Mouse (Mus musculus) heart, adult 2 months (tissue): ENCODE measurements around the gene Cadm2. TPM values are rescaled to one million over a fixed set of nuclear protein-coding genes. Genes with fewer than 3 reads are reported as not detected.

Experiments
- DNase-seq, 2 experiments: peaks; one replicate each; pipeline ENCODE4 v3.0.0; 2021
- H3K27ac ChIP-seq: fragments of 200-600 bp; 2 replicates; pipeline ENCODE4 v1.8.1; 2022
- H3K27me3 ChIP-seq: fragments of 200-500 bp; 2 replicates; pipeline ENCODE4 v1.6.1; 2012; ENCODE audit warnings: mild to moderate bottlenecking, low read length, inconsistent platforms, mixed read lengths; ENCODE audit not compliant: control insufficient read depth, insufficient read depth
- H3K36me3 ChIP-seq: fragments of 200-500 bp; 2 replicates; pipeline ENCODE4 v1.6.1; 2012; ENCODE audit warnings: low read length, inconsistent platforms; ENCODE audit not compliant: control insufficient read depth, insufficient read depth
- H3K4me1 ChIP-seq: fragments of 200-500 bp; 2 replicates; pipeline ENCODE4 v1.6.1; 2011; ENCODE audit warnings: low read length; ENCODE audit not compliant: control insufficient read depth, insufficient read depth
- H3K4me3 ChIP-seq: fragments of 200-600 bp; 2 replicates; pipeline ENCODE4 v1.8.1; 2022
- H3K79me2 ChIP-seq: fragments of 200-500 bp; replicated peaks from 2 replicates; pipeline ENCODE4 v1.6.1; 2012; ENCODE audit warnings: mild to moderate bottlenecking, inconsistent platforms, low read length, moderate library complexity, mixed read lengths; ENCODE audit not compliant: control insufficient read depth, insufficient read depth
- H3K9ac ChIP-seq: fragments of 200-500 bp; 2 replicates; pipeline ENCODE4 v1.6.1; 2012; ENCODE audit warnings: low read depth, mild to moderate bottlenecking, control low read depth, inconsistent platforms, low read length, mixed read lengths
- CTCF ChIP-seq: fragments of 200-600 bp; IDR thresholded peaks from 2 replicates; pipeline ENCODE4 v1.8.1; 2022; ENCODE audit warnings: antibody characterized with exemption, mild to moderate bottlenecking, moderate library complexity
- EP300 ChIP-seq: fragments of 200-500 bp; IDR thresholded peaks from 2 replicates; pipeline ENCODE4 v1.6.1; 2011; ENCODE audit warnings: low read depth, low read length, control low read depth; ENCODE audit not compliant: insufficient read depth
- POLR2A ChIP-seq: fragments of 200-500 bp; IDR thresholded peaks from 2 replicates; pipeline ENCODE4 v1.6.1; 2011; ENCODE audit warnings: mild to moderate bottlenecking, low read depth, low read length, control low read depth; ENCODE audit not compliant: insufficient read depth
- WGBS: fragments of 180-500 bp; shearing (Covaris S2); methylation state at CpG from one replicate; pipeline ENCODE4 v1.1.7; 2018; 5-methylcytosine and 5-hydroxymethylcytosine counted together
- intact Hi-C: fragments of 180-260 bp; cut with DNase I; formaldehyde crosslinking; loops from one replicate; pipeline ENCODE4 v1.15.1; 2025
- polyA plus RNA-seq: library from polyadenylated mRNA; depleted of rRNA; stranded (reverse); fragments of >200 nt; gene quantifications from 2 replicates; pipeline ENCODE4 v1.2.3, GENCODE M21; 2012
- total RNA-seq, 2 experiments: library from RNA; stranded (reverse); gene quantifications; 2 replicates each; pipeline ENCODE4 v1.2.3; 2021

Cadm2 gene
- total and polyA plus RNA-seq, 3 experiments: 0.77 to 0.94 (median 0.89) TPM

GRCm38 (mm10) chr16:67030918-67031317, 589.8 kb downstream of the Cadm2 start:
- 83% methylated on average over 5 of the region's 5 CpGs for WGBS
- no peak overlapping the region for H3K9ac ChIP-seq
- no peaks in the 10 kb centered on the region for H3K36me3 ChIP-seq
- intact Hi-C loops: no loop called here
- no peak for DNase-seq
- H3K27me3 ChIP-seq: no peaks in the 10 kb centered on the region
- no peak overlapping the region for H3K4me3 ChIP-seq
- TF ChIP-seq POLR2A: no peak
- no peak for TF ChIP-seq CTCF
- no peak for TF ChIP-seq EP300
- no peak overlapping the region for H3K27ac ChIP-seq
- no peaks in the 10 kb centered on the region for H3K79me2 ChIP-seq
- no peaks in the 10 kb centered on the region for H3K4me1 ChIP-seq

GRCm38 (mm10) chr16:67019856-67020255, 600.9 kb downstream of the Cadm2 start:
- no peaks in the 10 kb centered on the region for H3K36me3 ChIP-seq
- no peaks in the 10 kb centered on the region for H3K79me2 ChIP-seq
- DNase-seq: no peak
- H3K27me3 ChIP-seq: no peaks in the 10 kb centered on the region
- H3K9ac ChIP-seq: no peak overlapping the region
- no peaks in the 10 kb centered on the region for H3K4me1 ChIP-seq
- TF ChIP-seq POLR2A: no peak
- TF ChIP-seq EP300: no peak
- 75% methylated on average over 1 of the region's 1 CpGs for WGBS
- no peak overlapping the region for H3K27ac ChIP-seq
- intact Hi-C loops: no loop called here
- no peak overlapping the region for H3K4me3 ChIP-seq

GRCm38 (mm10) chr16:67017710-67018109, 603.0 kb downstream of the Cadm2 start:
- Histone ChIP-seq H3K9ac (no peak overlapping the region), H3K79me2 (no peaks in the 10 kb centered on the region), H3K4me3 (no peak overlapping the region), H3K4me1 (no peaks in the 10 kb centered on the region), H3K36me3 (no peaks in the 10 kb centered on the region), H3K27ac (no peak overlapping the region), H3K27me3 (no peaks in the 10 kb centered on the region)
- 64% methylated on average over 2 of the region's 2 CpGs for WGBS
- no peak for TF ChIP-seq EP300
- no peak for TF ChIP-seq POLR2A
- no peak for TF ChIP-seq CTCF
- intact Hi-C loops: no loop called here
- no peak for DNase-seq

- TF ChIP-seq POLR2A: no peak
- TF ChIP-seq EP300: no peak
- no peak for TF ChIP-seq CTCF
- intact Hi-C loops: no loop called here
- Histone ChIP-seq H3K79me2 (no peaks in the 10 kb centered on the region), H3K9ac (no peak overlapping the region), H3K27ac (no peak overlapping the region), H3K36me3 (no peaks in the 10 kb centered on the region), H3K4me3 (no peak overlapping the region), H3K27me3 (no peaks in the 10 kb centered on the region), H3K4me1 (no peaks in the 10 kb centered on the region)
- 52% methylated on average over 3 of the region's 3 CpGs for WGBS
- DNase-seq: no peak
Measured at GRCm38 (mm10) chr16:67003161-67003560, 617.5 kb downstream of the Cadm2 start.

- DNase-seq: no peak
- Histone ChIP-seq H3K79me2 (no peaks in the 10 kb centered on the region), H3K9ac (no peak overlapping the region), H3K27me3 (no peaks in the 10 kb centered on the region), H3K36me3 (no peaks in the 10 kb centered on the region), H3K27ac (no peak overlapping the region), H3K4me3 (no peak overlapping the region), H3K4me1 (no peaks in the 10 kb centered on the region)
- intact Hi-C loops: no loop called here
- no peak for TF ChIP-seq EP300
- 43% methylated on average over 4 of the region's 4 CpGs for WGBS
Measured at GRCm38 (mm10) chr16:67001707-67002106, 619.0 kb downstream of the Cadm2 start.

GRCm38 (mm10) chr16:66997461-66997860, 623.2 kb downstream of the Cadm2 start:
- 81% methylated on average over 2 of the region's 2 CpGs for WGBS
- H3K4me3 ChIP-seq: no peak overlapping the region
- TF ChIP-seq POLR2A (no peak), CTCF (no peak), EP300 (no peak)
- no peaks in the 10 kb centered on the region for H3K79me2 ChIP-seq
- no peaks in the 10 kb centered on the region for H3K36me3 ChIP-seq
- H3K27ac ChIP-seq: no peak overlapping the region
- no peak for DNase-seq
- no peaks in the 10 kb centered on the region for H3K27me3 ChIP-seq
- H3K9ac ChIP-seq: no peak overlapping the region
- intact Hi-C loops: no loop called here
- no peaks in the 10 kb centered on the region for H3K4me1 ChIP-seq

- DNase-seq: no peak
Measured at GRCm38 (mm10) chr16:66987741-66988140, 633.0 kb downstream of the Cadm2 start.

More at GRCm38 (mm10) chr16:66987741-66988140, 633.0 kb downstream of the Cadm2 start:
- Histone ChIP-seq H3K27ac (no peak overlapping the region), H3K27me3 (no peaks in the 10 kb centered on the region), H3K36me3 (no peaks in the 10 kb centered on the region), H3K9ac (no peak overlapping the region), H3K4me1 (no peaks in the 10 kb centered on the region), H3K79me2 (no peaks in the 10 kb centered on the region), H3K4me3 (no peak overlapping the region)
- WGBS: 83% methylated on average over 6 of the region's 6 CpGs
- TF ChIP-seq POLR2A: no peak
- TF ChIP-seq EP300: no peak
- intact Hi-C loops: no loop called here
